Mouse (Mus musculus) mature B cell (primary cell): ENCODE data around the gene D1Pas1.

Experiments
- in situ Hi-C: fragments of 300-500 bp; cut with MboI; formaldehyde crosslinking; loops from 2 replicates; pipeline ENCODE4 v1.14.3; 2019

The D1Pas1 gene

DNA sequence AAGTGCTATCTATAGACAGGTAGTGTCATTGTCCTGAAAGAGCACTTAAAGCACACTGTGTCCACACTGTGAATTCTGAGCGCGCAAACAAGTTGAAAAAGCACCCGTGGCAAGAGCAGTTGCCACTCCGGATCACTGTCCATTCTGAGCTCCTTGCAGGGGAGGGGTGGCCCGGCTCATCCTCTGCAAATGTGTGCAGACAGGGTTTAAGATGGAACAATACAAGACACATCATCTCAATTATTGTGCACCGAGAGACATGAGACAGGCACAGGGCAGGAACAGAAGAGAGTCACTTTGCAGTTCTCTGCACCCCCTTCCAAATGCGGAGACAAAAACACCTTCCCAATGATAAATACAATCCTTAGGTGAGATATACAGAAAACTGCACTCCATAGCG is 19.3 kb downstream of the D1Pas1 start:
- in situ Hi-C loops, result no loop called here

DNA sequence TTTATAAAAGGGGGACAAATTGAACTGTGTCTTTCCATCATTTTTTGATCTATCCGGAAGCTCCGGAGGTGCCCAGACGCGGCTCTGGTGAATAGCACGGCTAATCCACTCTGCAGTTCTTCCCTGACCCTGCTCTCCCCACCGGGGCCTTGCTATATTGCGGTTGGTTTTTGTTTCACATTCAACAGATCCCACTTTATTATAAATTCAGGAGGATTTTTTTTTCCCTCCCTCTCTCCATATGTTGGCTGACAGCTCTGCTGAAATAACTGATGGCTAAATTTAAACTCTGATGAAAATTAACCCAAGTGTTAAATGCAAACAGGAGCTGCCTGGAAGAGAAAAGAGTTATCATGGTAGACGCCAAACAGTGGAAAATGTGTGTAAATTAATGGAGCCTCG is 21.1 kb downstream of the D1Pas1 start:
- in situ Hi-C loops, result no loop called here

- in situ Hi-C loops, result no loop called here
Observed at GRCm38 (mm10) chr1:186988822-186989221, 21.6 kb downstream of the D1Pas1 start.

DNA sequence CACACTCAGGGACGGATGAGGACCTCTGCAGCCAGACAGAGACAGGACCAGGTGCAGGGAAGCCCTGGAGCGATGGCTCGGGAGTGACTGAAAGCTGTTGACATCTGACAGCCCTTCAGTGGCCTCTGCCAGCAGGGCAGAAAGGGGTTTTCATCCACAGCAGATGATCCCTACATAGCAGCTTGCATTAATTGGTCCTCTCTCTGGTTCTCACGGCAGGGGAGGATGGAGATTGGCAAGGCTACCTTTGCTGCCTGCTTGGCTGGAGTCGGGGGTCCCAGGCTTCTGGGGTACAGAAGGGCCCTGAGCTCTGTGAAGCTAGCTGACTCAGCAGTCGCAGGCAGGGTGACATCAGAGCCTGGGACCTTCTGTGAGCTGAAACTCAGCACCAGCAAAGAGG is 24.3 kb downstream of the D1Pas1 start:
- in situ Hi-C loops, result no loop called here

- in situ Hi-C loops, result no loop called here
Observed at GRCm38 (mm10) chr1:186992113-186992512, 24.9 kb downstream of the D1Pas1 start.

DNA sequence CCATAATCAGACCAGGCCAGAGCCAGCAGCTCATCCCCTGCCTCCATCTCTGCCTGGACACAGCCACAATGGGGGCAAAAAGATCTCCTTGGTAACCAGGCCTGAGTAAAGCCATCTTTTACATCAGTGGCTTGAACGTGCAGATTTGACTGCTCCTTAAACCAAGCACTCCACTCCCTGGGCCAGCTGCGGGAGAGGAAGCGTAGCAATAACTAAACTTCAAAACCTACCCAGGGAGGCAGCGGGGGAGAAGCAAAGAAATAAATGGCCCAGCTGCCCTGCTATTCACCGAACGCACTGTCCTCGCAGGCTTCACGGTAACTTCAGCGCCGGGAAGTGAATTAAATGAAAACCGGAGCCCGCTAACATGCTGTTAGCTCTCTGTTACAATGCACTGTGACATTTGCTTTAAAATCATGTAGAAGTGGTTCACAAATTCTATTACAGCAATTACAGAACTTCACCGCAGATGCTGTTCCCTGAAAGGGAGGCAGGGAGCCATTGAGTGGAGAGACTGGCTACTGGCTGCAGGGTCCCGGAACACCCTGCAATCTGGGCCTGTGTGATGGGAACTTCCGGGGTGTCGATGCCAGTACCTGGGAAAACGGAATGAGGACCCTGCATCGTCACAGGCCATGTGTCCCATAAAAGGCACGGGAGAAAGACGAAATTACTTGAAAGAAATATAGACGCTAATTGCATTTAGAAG is 30.5 kb downstream of the D1Pas1 start:
- in situ Hi-C loops, result no loop called here

- in situ Hi-C loops, result no loop called here
Observed at GRCm38 (mm10) chr1:187003441-187003861, 36.2 kb downstream of the D1Pas1 start.

GRCm38 (mm10) chr1:187004306-187004705 is 37.1 kb downstream of the D1Pas1 start:
- in situ Hi-C loops, result no loop called here

DNA sequence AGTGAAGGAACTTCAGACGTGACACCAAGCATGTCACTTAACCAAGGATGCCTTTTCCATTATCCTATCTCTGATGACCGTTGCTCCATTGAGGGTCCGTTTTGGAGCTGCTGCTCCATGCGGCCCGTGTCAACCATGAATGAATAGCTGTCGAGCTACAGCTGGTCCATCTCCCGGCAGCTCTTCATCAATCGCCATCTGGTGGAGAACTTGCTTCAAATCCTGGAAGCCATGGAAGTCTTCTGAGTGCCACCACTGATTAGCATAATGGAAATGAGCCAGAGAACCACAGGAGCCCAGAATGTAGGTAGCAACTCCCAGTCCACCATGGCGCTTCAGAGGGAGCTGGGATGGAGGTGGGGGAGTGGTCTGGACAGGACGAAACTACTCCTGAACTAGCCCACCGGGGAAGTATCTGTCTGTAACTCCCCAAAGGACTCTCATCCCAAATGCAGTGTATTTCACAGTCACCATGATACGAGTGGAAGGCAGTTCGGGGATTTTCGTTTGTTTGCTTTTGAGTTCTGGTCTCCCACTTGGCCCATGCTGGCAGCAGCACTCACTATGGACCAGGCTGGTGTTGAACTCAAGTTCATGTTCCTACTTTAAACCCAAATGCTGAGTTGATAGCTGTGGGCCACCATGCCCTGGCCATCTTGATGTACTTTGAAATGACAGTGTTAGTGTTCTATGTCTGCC is 39.2 kb downstream of the D1Pas1 start:
- in situ Hi-C loops, result no loop called here

DNA sequence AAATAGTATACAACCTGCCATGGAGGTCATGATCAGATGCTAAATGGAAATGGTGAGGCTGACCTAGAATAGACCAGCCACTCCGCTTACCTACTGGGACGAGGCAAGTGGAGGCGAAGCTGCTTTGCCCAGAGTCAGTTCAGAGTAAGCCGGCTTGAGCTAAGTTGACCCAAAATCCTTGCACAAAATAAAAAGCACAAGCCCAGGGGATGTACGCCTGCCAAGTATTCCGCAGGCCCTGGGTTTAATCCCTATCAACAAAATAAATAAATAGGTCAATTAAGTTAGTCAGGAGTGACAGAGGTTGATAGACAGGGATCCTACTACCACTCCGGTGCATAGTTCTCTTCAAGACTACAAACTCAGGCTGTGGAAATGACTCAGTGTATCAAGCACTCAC is 41.0 kb downstream of the D1Pas1 start:
- in situ Hi-C loops, result no loop called here

DNA sequence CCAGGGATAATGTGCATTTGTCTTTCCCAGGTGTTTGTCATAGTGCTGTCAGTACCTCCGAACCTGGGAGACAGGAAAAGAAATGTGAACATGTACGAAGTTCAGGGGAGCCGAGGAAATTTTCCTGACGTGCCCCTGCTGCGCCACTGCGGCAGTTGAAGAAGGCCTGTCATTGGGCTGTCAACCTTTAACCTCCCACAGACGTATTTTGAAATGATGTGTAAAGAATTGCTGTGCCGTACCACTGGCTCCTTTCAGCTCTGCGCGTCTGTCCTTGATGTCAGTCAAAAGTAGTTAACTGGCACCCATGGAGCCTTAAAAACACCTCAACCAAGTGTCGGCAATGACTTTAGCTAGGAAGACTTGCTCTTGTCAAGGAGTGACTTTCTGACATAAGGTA is 42.9 kb downstream of the D1Pas1 start:
- in situ Hi-C loops, result no loop called here

DNA sequence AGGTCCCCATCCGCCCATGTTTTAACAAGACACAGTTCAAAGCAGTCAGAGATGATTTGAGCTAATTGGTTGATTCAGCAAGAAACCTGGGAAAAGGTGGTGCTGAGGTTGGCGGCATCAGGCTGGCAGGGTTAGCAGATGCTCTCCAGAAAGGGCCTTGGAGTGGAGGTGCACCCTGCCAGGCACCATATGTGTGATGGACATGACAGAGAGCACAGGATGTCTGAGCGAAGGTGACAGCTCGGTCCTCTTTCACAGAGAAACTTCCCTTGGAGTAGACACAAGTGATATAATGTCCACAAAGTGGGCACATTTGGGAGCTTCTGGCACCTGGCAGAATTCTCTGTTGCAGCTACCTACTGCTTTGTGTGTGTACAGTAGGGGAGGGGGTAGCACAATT is 44.4 kb downstream of the D1Pas1 start:
- in situ Hi-C loops, result no loop called here

- in situ Hi-C loops, result no loop called here
Observed at GRCm38 (mm10) chr1:187014141-187014540, 46.9 kb downstream of the D1Pas1 start.

DNA sequence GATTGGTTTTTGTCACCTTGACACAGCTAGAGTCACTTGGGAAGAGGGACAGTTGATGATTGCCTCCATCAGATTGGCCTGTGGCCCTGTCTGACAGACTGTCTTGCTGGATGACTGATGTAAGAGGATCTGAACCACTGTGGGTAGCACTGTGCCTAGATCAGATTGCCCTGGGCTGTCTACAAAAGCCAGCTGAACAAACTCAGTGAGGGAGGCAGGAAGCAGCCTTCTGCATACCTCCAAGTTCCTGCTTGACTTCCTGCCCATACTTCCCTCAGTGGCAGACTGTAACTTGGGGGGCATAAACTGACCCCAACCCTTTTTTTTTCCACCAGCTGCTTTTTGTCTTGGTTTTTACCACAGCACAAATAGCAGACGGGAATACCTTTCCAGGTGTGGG is 48.5 kb downstream of the D1Pas1 start:
- in situ Hi-C loops, result no loop called here

GRCm38 (mm10) chr1:187016116-187016515 is 48.9 kb downstream of the D1Pas1 start:
- in situ Hi-C loops, result no loop called here

GRCm38 (mm10) chr1:187020011-187020410 is 52.8 kb downstream of the D1Pas1 start:
- in situ Hi-C loops, result no loop called here
